Mouse (Mus musculus) C2C12 (cell line): ENCODE results near the gene Pgm2. TPM values are rescaled to one million over a fixed set of nuclear protein-coding genes. Genes with fewer than 3 reads are reported as not detected.

Experiments used
- H3K27me3 ChIP-seq: one replicate; pipeline ENCODE4 v1.6.1; 2011; ENCODE audit not compliant: control insufficient read depth, insufficient read depth, insufficient read length
- H3K36me3 ChIP-seq: one replicate; pipeline ENCODE4 v1.6.1; 2011; ENCODE audit not compliant: control insufficient read depth, insufficient read depth
- H3K4me3 ChIP-seq: one replicate; pipeline ENCODE4 v1.5.1; 2011; ENCODE audit warnings: mild to moderate bottlenecking, control low read depth; ENCODE audit not compliant: poor library complexity, insufficient read depth, severe bottlenecking
- H3K79me2 ChIP-seq: one replicate; pipeline ENCODE4 v1.6.1; 2011; ENCODE audit not compliant: control insufficient read depth, insufficient read depth
- H3K79me3 ChIP-seq: one replicate; pipeline ENCODE4 v1.6.1; 2011; ENCODE audit warnings: low read depth, control low read depth
- H3ac ChIP-seq: one replicate; pipeline ENCODE3; 2011; ENCODE audit warnings: low read depth; ENCODE audit not compliant: control insufficient read depth, insufficient read length
- CEBPB ChIP-seq: IDR thresholded peaks from one replicate; pipeline ENCODE4 v1.6.1; 2011; ENCODE audit warnings: low read depth, mild to moderate bottlenecking, control low read depth, moderate library complexity
- CTCF ChIP-seq: IDR thresholded peaks from one replicate; pipeline ENCODE4 v1.5.1; 2011; ENCODE audit not compliant: control insufficient read depth, insufficient read depth, insufficient read length
- FOSL1 ChIP-seq: IDR thresholded peaks from one replicate; pipeline ENCODE4 v1.8.0; 2011; ENCODE audit warnings: mild to moderate bottlenecking, low read length; ENCODE audit not compliant: poor library complexity, insufficient read depth, severe bottlenecking
- MAX ChIP-seq: IDR thresholded peaks from one replicate; pipeline ENCODE4 v1.6.1; 2011; ENCODE audit warnings: mild to moderate bottlenecking, control low read depth
- MYOD1 ChIP-seq: IDR thresholded peaks from one replicate; pipeline ENCODE4 v1.6.1; 2011; ENCODE audit warnings: low read depth; ENCODE audit not compliant: control insufficient read depth, insufficient read length
- MYOG ChIP-seq: IDR thresholded peaks from one replicate; pipeline ENCODE4 v1.6.1; 2011; ENCODE audit not compliant: control insufficient read depth, insufficient read length; ENCODE audit errors: extremely low read depth
- USF1 ChIP-seq: IDR thresholded peaks from one replicate; pipeline ENCODE4 v1.6.1; 2011; ENCODE audit warnings: low read depth, mild to moderate bottlenecking, control low read depth, moderate library complexity
- long read RNA-seq, 2 experiments: library from polyadenylated mRNA; unstranded; transcript quantifications; one replicate each; pipeline ENCODE4 v2.0.0; 2019 to 2020
- polyA plus RNA-seq: library from polyadenylated mRNA; unstranded; fragments of >200 nt; fragmentation: generic; extraction: Trizol; gene quantifications from one replicate; pipeline ENCODE4 v1.2.1, GENCODE M21; 2012; ENCODE audit warnings: missing spikeins

The Pgm2 gene
- 22.6 TPM for polyA plus RNA-seq
- long read RNA-seq, experiment 1, transcript Pgm2-201 (14 exons, 2,369 nt): major isoform, 25 of 33 reads
- long read RNA-seq, experiment 1, partial matches to known transcripts: 5 of 33 reads
- long read RNA-seq, experiment 1, other reads (novel, unspliced or antisense): 3 of 33 reads
- long read RNA-seq, experiment 2, transcript Pgm2-201 (14 exons, 2,369 nt): major isoform, 348 of 373 reads
- long read RNA-seq, experiment 2, partial matches to known transcripts: 4 of 373 reads
- long read RNA-seq, experiment 2, other reads (novel, unspliced or antisense): 21 of 373 reads

DNA sequence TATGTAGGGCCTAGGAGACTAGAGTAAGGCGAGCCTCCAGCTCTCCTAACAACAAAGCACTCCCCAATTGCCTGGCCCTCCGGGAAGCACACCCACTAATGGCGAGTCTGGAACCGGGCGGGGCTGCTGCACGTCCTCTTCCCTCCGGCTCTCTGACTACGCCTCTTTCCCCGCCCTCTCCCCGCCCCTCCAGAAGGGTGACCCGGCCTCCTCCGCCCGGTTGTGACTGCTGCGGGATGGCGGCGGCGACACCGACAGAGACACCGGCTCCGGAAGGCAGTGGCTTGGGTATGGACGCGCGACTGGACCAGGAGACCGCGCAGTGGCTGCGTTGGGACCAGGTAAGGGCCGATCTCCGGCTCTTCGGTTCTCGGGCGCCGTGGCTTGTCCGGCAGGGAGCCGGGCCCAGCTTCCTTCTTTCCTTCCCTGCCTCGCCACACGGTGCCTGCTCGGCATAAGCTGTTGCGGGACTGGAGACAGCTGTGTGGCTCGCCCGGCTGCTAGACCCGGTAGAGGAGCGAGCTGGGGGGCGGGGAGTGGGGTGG is at the start of gene Pgm2:
Pgm2 (plus strand) TSS at position 203 of the 545 bp plus-strand sequence.
- TF ChIP-seq FOSL1: no peak
- no peak for TF ChIP-seq MYOD1
- TF ChIP-seq MYOG: no peak
- TF ChIP-seq CEBPB: no peak
- TF ChIP-seq USF1: no peak
- TF ChIP-seq CTCF: no peak
- TF ChIP-seq MAX: no peak
- Histone ChIP-seq H3K4me3 (peak within 1 kb of the TSS; percentile 65), H3K27me3 (no peaks in the 10 kb centered on the region)

DNA sequence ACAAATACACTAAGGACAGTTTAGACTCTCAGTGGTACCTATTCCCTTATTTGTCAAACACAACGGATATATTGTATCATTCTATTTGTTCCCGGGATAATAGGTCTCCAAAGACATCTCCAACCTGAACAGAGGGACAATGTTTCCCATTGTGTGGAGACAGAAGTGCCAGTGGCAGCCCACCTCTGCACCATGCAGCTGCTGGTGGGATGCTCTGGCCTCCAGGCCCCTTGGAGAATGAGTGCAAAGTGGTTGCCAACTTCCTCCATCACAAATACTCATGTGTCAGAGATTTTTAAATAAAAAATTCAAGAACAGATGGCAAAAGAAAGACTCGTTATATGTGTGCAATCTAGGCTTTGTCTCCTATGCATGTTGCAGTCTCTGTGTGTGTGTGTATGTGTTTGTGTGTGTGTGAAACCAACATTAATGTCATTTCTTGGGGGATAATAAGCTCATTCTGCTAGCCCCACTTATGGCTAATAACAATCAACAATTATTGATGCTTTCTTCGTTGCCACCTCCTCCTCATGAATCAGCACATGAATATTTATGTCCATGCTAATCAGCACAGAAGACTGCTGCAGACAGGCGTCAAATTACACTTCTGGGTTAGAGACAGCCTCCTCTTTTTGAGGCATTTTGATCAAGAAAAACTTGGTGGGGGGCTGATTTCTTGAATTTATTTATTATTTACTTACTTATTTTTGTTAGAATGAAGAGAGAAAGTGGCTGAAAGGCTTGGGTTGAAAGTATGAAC is 48.9 kb upstream of the Pgm2 start:
- Histone ChIP-seq H3ac (no peak overlapping the region), H3K79me3 (no peaks in the 10 kb centered on the region), H3K4me3 (no peak overlapping the region), H3K36me3 (no peaks in the 10 kb centered on the region), H3K79me2 (no peaks in the 10 kb centered on the region), H3K27me3 (no peaks in the 10 kb centered on the region)
- TF ChIP-seq CTCF (no peak), MYOG (no peak), USF1 (no peak), MAX (no peak), FOSL1 (no peak), MYOD1 (no peak)

More for the DNA sequence above, at the start of gene Pgm2:
- peaks cover 31% of the 10 kb centered on the region for H3K79me2 ChIP-seq
- no peaks in the 10 kb centered on the region for H3K36me3 ChIP-seq
- H3ac ChIP-seq: peak within 1 kb of the TSS; percentile 75
- peaks cover 17% of the 10 kb centered on the region for H3K79me3 ChIP-seq

DNA sequence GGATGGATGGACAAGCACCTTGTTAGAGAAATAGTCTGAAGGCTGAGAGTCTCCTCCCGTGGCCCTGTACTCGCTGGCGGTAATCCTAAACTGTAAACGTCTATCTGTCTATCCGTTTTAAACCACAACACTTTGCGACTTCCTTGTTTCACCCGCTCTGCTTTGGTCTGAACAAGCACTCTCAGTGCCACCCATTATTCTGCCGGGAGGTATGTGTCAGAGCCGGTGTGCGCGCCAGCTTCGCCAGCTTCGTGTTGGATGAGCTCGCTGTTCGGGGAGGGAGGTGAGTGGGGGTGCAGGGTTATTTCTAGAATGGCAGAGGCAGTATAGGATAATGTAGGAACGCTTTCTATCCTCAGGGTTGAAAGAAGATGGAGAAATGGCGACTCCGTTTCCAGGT is 48.0 kb upstream of the Pgm2 start:
- no peak for TF ChIP-seq CEBPB
- Histone ChIP-seq H3K36me3 (no peaks in the 10 kb centered on the region), H3K27me3 (no peaks in the 10 kb centered on the region), H3K79me3 (no peaks in the 10 kb centered on the region), H3ac (no peak overlapping the region), H3K79me2 (no peaks in the 10 kb centered on the region), H3K4me3 (no peak overlapping the region)

DNA sequence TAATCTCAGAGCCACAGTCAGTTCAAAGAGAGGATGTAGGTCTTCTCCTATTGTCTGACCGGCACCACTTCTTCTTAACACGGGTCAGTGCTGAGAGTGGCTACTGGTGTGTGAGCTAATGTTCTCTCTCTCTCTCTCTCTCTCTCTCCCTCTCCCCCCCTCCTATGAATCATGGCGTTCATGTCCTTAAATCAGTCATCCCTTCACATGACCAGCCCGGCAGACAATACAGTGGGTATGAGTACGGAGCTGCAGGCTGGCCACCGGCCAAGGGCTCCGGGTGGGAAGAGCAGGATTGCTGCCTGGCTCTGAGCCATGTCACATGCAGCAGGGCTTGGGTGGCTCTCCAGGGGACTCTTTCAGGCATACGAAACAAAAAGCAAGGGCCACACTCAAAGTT is 47.2 kb upstream of the Pgm2 start:
- Histone ChIP-seq H3K27me3 (no peaks in the 10 kb centered on the region), H3ac (no peak overlapping the region), H3K79me2 (no peaks in the 10 kb centered on the region), H3K79me3 (no peaks in the 10 kb centered on the region), H3K36me3 (no peaks in the 10 kb centered on the region), H3K4me3 (no peak overlapping the region)
- TF ChIP-seq MAX: no peak
- TF ChIP-seq MYOG: no peak
- TF ChIP-seq CEBPB: no peak
- no peak for TF ChIP-seq MYOD1
- TF ChIP-seq FOSL1: peak; percentile 9
- peak; percentile 72 for TF ChIP-seq USF1
- TF ChIP-seq CTCF: no peak

DNA sequence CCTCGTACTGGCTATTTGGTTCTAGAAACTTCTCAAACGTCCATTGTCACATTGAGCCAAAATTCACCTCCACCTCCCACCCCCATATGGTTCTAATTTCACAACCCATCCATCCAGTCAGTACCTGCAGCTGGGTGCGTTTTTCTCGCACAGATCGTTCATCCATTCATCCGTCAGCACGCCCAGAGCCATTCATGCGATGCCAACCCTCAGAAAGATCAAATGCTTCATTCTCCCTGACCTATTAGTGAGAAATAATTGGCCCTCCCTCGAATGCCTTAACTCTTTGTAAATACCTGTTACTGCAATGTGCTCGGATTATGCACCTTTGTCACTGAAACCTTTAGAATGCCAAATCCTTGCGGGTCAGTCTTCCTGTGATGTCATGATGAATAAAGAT is 45.8 kb upstream of the Pgm2 start:
- no peaks in the 10 kb centered on the region for H3K27me3 ChIP-seq
- no peaks in the 10 kb centered on the region for H3K36me3 ChIP-seq
- no peaks in the 10 kb centered on the region for H3K79me3 ChIP-seq
- TF ChIP-seq USF1 (no peak), MAX (no peak), FOSL1 (no peak), CEBPB (no peak)
- H3ac ChIP-seq: no peak overlapping the region
- H3K4me3 ChIP-seq: no peak overlapping the region
- no peaks in the 10 kb centered on the region for H3K79me2 ChIP-seq
